Mouse (Mus musculus): ENCODE data around the gene Actrt2. TPM values are rescaled to one million over a fixed set of nuclear protein-coding genes. Genes with fewer than 3 reads are reported as not detected.

The Actrt2 gene
- polyA plus RNA-seq, 1 experiment from 2014 or later: not detected

DNA sequence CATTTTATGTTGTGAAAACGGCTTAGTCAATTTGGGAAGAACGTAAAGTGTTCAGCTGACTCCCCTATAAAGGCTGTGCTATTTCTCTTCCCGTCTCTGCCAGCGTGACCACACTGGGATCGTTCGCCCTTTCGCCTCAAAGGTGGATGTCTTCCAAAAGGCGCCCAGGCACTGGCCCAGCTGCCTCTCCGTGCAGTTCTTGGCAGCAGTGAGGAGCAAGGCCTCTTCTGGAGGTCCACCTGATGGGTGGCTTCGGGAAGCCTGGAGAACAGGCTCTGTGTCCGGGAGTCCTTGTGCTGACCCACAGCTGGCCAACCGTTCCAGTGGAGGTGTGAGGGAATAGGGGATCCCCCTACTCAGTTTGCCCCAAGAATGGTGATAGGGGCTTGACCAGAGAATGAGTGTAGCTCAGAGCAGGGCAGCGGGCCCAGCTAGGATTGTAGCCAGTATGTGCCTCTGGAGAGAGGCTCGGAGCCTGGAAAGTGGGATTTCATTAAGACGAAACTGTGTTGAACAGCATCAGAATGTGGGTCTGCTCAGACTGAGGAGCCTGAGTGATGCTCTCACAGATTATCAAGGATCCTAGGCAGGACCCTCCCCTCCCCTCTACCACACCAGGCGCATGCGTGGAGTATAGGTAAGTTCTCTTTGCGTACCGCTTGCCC lies 18.5 kb downstream of the Actrt2 start:
- Histone ChIP-seq H3K27me3 (peaks cover 10% of the 10 kb centered on the region), H3K27ac (no peak overlapping the region), H3K9me3 (peaks cover 12% of the 10 kb centered on the region), H3K9ac (no peak overlapping the region), H3K4me1 (peaks cover 10% of the 10 kb centered on the region), H3K4me2 (no peak overlapping the region), H3K36me3 (peaks cover 5% of the 10 kb centered on the region; the same call in 1 of the 2 replicates), H3K4me3 (no peak overlapping the region)
- 75% methylated on average over 19 of the region's 19 CpGs for WGBS
- no peak for ATAC-seq (ENCODE audit: insufficient number of reproducible peaks, insufficient read depth, low FRiP score, low TSS enrichment, low read depth)

DNA sequence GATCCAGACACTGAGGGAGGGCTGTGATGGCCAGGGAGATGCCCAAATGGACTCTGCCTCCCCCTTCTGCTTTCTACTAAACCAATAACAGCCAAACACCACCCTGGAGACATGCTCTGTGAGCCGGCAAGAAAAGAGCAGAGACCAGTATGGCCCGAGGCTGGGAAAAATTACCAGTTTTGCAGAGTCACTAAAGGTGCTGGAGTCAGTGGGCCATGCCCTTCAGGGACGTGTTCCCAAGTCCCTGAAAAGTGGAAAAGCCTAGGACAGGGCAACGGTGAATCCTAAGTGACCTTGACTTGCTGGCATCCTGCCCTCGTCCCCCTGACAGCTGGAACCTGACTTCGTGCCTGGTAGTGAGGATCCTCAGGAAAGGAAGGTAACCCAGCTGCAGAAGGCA lies 25.2 kb downstream of the Actrt2 start:
- peak overlapping the region; percentile 83; the same call in 1 of the 2 replicates for H3K4me2 ChIP-seq
- no peak overlapping the region for H3K9ac ChIP-seq
- H3K27ac ChIP-seq: no peak overlapping the region; the same call in 1 of the 2 replicates
- peaks cover 53% of the 10 kb centered on the region for H3K4me1 ChIP-seq
- peaks cover 5% of the 10 kb centered on the region; the same call in 1 of the 2 replicates for H3K36me3 ChIP-seq
- WGBS: 11% methylated on average over 6 of the region's 6 CpGs
- H3K9me3 ChIP-seq: peaks cover 12% of the 10 kb centered on the region
- H3K27me3 ChIP-seq: peaks cover 72% of the 10 kb centered on the region
- ATAC-seq (ENCODE audit: insufficient number of reproducible peaks, insufficient read depth, low FRiP score, low TSS enrichment, low read depth): no peak
- no peak overlapping the region for H3K4me3 ChIP-seq

GRCm38 (mm10) chr4:154641296-154642110 lies 26.2 kb downstream of the Actrt2 start:
- peaks cover 79% of the 10 kb centered on the region for H3K27me3 ChIP-seq
- 2% methylated on average over 32 of the region's 32 CpGs for WGBS
- peak overlapping the region; percentile 75 for H3K4me3 ChIP-seq
- no peaks in the 10 kb centered on the region for H3K36me3 ChIP-seq
- peak overlapping the region; percentile 83 for H3K4me2 ChIP-seq
- H3K9me3 ChIP-seq: 0 out of 2 replicates have a peak, but pooled peaks cover 4% of the 10 kb centered on the region
- H3K4me1 ChIP-seq: peaks cover 54% of the 10 kb centered on the region
- peak overlapping the region; percentile 92 for H3K9ac ChIP-seq
- H3K27ac ChIP-seq: peak overlapping the region; percentile 98
- no peak for ATAC-seq (ENCODE audit: insufficient number of reproducible peaks, insufficient read depth, low FRiP score, low TSS enrichment, low read depth)

GRCm38 (mm10) chr4:154640443-154641295 lies 27.0 kb downstream of the Actrt2 start:
- Histone ChIP-seq H3K27me3 (peaks cover 82% of the 10 kb centered on the region), H3K4me1 (peaks cover 55% of the 10 kb centered on the region), H3K9me3 (0 out of 2 replicates have a peak, but pooled peaks cover 3% of the 10 kb centered on the region), H3K27ac (peak overlapping the region; percentile 98), H3K4me3 (peak overlapping the region; percentile 75), H3K4me2 (peak overlapping the region; percentile 83), H3K9ac (peak overlapping the region; percentile 92), H3K36me3 (no peaks in the 10 kb centered on the region)
- ATAC-seq (ENCODE audit: insufficient number of reproducible peaks, insufficient read depth, low FRiP score, low TSS enrichment, low read depth): no peak
- 5% methylated on average over 20 of the region's 20 CpGs for WGBS

- H3K4me1 ChIP-seq: peaks cover 62% of the 10 kb centered on the region
- peak overlapping the region; percentile 75 for H3K4me3 ChIP-seq
- ATAC-seq (ENCODE audit: insufficient number of reproducible peaks, insufficient read depth, low FRiP score, low TSS enrichment, low read depth): no peak
- H3K4me2 ChIP-seq: peak overlapping the region; percentile 83
- H3K9me3 ChIP-seq: no peaks in the 10 kb centered on the region
- WGBS: 19% methylated on average over 13 of the region's 13 CpGs
- no peaks in the 10 kb centered on the region for H3K36me3 ChIP-seq
- peaks cover 84% of the 10 kb centered on the region for H3K27me3 ChIP-seq
- H3K9ac ChIP-seq: peak overlapping the region; percentile 92
- H3K27ac ChIP-seq: peak overlapping the region; percentile 98
Measured at GRCm38 (mm10) chr4:154639591-154640442, 27.9 kb downstream of the Actrt2 start.

GRCm38 (mm10) chr4:154639126-154639525 lies 28.5 kb downstream of the Actrt2 start:
- peak overlapping the region; percentile 92 for H3K9ac ChIP-seq
- no peaks in the 10 kb centered on the region for H3K9me3 ChIP-seq
- ATAC-seq (ENCODE audit: insufficient number of reproducible peaks, insufficient read depth, low FRiP score, low TSS enrichment, low read depth): no peak
- H3K27me3 ChIP-seq: peaks cover 89% of the 10 kb centered on the region
- 5% methylated on average over 7 of the region's 7 CpGs for WGBS
- peak overlapping the region; percentile 83 for H3K4me2 ChIP-seq
- H3K4me1 ChIP-seq: peaks cover 64% of the 10 kb centered on the region
- H3K36me3 ChIP-seq: no peaks in the 10 kb centered on the region
- H3K27ac ChIP-seq: peak overlapping the region; percentile 98
- H3K4me3 ChIP-seq: peak overlapping the region; percentile 75

DNA sequence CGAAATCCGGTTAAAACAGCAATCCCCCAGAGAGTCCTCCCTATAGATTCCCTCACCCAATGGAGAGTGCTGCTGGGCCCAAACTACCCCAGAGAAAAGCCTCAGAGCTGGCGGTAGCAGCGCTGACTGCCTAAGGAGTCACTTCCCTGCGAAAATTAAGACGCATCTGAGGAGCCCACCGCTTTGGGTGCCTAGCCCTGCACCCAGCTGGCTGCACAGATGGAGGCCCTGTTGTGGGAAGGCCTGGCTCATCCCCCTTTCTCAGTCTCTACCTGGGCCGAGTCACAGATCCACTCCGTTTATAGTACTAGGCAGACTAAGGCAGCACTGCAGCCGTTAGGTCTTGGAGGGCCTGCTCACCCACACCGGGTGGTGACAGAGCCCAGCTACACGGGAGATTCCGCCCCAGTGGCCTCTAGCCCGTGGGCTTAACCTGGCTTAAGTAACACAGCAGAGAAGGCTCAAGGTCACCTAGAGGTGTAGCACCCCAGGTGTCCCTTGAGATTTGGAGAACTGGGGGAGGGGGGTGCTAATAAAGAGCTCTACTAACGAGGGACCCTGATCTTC lies 29.3 kb downstream of the Actrt2 start:
- H3K4me3 ChIP-seq: peak overlapping the region; percentile 75
- ATAC-seq (ENCODE audit: insufficient number of reproducible peaks, insufficient read depth, low FRiP score, low TSS enrichment, low read depth): no peak
- H3K4me1 ChIP-seq: peaks cover 61% of the 10 kb centered on the region
- H3K36me3 ChIP-seq: no peaks in the 10 kb centered on the region
- peak overlapping the region; percentile 83 for H3K4me2 ChIP-seq
- 5% methylated on average over 15 of the region's 15 CpGs for WGBS
- peak overlapping the region; percentile 98 for H3K27ac ChIP-seq
- peak overlapping the region; percentile 92 for H3K9ac ChIP-seq
- H3K27me3 ChIP-seq: peaks cover 89% of the 10 kb centered on the region
- no peaks in the 10 kb centered on the region for H3K9me3 ChIP-seq

GRCm38 (mm10) chr4:154637468-154638319 lies 30.0 kb downstream of the Actrt2 start:
- Histone ChIP-seq H3K9me3 (no peaks in the 10 kb centered on the region), H3K27me3 (peaks cover 89% of the 10 kb centered on the region), H3K4me1 (peaks cover 61% of the 10 kb centered on the region)

DNA sequence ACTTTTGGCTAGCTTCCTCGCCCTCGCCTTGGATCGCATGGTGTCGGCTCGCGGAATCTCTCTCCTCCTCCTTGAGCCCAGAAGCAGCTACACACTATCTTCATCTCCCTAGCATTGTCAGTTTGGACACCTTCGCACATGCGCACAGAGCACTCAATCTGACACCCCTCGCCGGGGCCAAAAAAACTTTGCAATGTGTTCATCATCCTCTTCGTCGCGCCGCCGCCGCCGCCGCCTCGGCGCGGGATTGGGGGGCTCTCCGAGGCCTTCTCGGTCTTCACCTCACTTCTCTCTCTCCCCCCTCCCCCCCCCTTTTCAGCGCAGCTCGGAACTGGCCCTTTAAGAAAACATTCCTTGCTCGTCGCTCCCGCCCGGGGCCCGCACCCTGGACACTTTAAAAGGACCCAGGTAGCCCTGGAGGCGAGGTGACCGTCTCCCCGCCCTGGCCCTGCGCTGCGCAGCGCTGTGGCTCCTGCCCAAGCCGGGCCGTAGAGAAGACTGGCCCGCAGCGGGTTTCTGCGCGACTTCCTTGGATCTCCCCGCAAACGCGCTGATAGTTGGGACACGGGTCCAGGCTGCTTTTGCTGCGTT lies 30.9 kb downstream of the Actrt2 start, which contains the start of gene Prdm16:
Prdm16 (minus strand) TSS at position 153 of the 591 bp plus-strand sequence.
- WGBS: under 1% methylated on average over 47 of the region's 47 CpGs
- no peaks in the 10 kb centered on the region for H3K36me3 ChIP-seq
- H3K9ac ChIP-seq: peak within 1 kb of the TSS; percentile 92
- ATAC-seq (ENCODE audit: insufficient number of reproducible peaks, insufficient read depth, low FRiP score, low TSS enrichment, low read depth): peak; percentile 26; the same call in 1 of the 2 replicates
- H3K27ac ChIP-seq: peak within 1 kb of the TSS; percentile 98
- H3K4me2 ChIP-seq: peak within 1 kb of the TSS; percentile 83
- H3K4me1 ChIP-seq: peaks cover 53% of the 10 kb centered on the region
- no peaks in the 10 kb centered on the region for H3K9me3 ChIP-seq
- peak within 1 kb of the TSS; percentile 75 for H3K4me3 ChIP-seq
- H3K27me3 ChIP-seq: peaks cover 84% of the 10 kb centered on the region

More at GRCm38 (mm10) chr4:154637468-154638319, 30.0 kb downstream of the Actrt2 start:
- H3K4me3 ChIP-seq: peak overlapping the region; percentile 75
- no peak for ATAC-seq (ENCODE audit: insufficient number of reproducible peaks, insufficient read depth, low FRiP score, low TSS enrichment, low read depth)
- peak overlapping the region; percentile 98 for H3K27ac ChIP-seq
- H3K36me3 ChIP-seq: no peaks in the 10 kb centered on the region
- peak overlapping the region; percentile 92 for H3K9ac ChIP-seq
- H3K4me2 ChIP-seq: peak overlapping the region; percentile 83
- WGBS: under 1% methylated on average over 63 of the region's 73 CpGs

All from embryonic facial prominence, embryonic 13.5 days (tissue).